Mouse (Mus musculus) gastrocnemius, adult 2 months (tissue): ENCODE data around the gene Gclc. TPM values are rescaled to one million over a fixed set of nuclear protein-coding genes. Genes with fewer than 3 reads are reported as not detected.

ENCODE experiments used
- DNase-seq: peaks from one replicate; pipeline ENCODE4 v3.0.0; 2022
- H3K27ac ChIP-seq: fragments of 200-600 bp; 2 replicates; pipeline ENCODE4 v1.8.1; 2022; ENCODE audit warnings: mild to moderate bottlenecking
- H3K4me3 ChIP-seq: fragments of 200-600 bp; 2 replicates; pipeline ENCODE4 v1.8.1; 2022; ENCODE audit warnings: mild to moderate bottlenecking, moderate library complexity
- CTCF ChIP-seq: fragments of 200-600 bp; IDR thresholded peaks from 2 replicates; pipeline ENCODE4 v1.8.1; 2022; ENCODE audit warnings: antibody characterized with exemption, mild to moderate bottlenecking, moderate library complexity
- intact Hi-C: fragments of 180-260 bp; cut with DNase I; formaldehyde crosslinking; loops from one replicate; pipeline ENCODE4 v1.15.1; 2025
- total RNA-seq, 2 experiments: library from RNA; stranded (reverse); gene quantifications; 2 replicates each; pipeline ENCODE4 v1.2.3; 2021

Gclc gene
- total RNA-seq, 2 experiments from 2014 or later: 8.9 to 11.2 TPM

DNA sequence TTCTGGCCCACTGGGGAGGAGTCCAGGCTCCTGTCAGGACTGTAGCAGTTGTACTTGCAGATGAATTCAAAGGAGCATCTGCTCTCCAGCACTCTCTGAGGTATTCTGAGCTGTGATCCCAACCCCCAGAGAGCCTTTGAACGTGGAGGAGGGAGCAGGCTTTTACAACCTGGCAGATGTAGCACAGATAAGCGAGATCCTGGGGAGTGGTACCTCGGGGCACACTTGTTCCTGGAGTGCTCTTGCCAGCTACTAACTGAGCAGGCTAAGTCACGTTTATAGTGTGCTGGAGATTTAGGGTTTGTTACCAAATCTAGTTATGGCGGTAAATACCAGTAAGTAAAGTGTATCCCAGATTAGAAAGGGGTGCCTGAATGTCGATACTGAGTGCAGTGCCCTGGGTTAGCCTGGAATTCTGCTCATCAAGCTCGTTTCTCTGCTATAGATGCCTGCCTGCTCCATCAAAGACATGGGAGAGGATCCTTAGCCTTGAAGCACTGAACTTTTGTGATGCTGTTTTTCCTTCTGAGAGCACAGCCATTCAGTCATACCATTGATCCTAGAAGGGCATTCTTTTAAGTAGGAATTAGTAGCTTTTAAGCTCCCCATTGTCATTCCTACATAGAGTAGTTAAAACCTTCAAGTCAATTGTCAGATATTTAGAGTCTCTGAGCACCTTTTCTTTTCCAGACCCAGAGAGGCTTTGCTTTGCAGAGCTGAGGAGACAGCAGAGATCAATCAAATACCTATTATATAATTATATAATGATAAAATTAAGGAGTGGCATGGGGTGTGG is 22.6 kb downstream of the Gclc start:
- no peak for TF ChIP-seq CTCF
- Histone ChIP-seq H3K4me3 (no peak overlapping the region), H3K27ac (no peak overlapping the region)
- no peak for DNase-seq
- intact Hi-C loops: no loop called here

DNA sequence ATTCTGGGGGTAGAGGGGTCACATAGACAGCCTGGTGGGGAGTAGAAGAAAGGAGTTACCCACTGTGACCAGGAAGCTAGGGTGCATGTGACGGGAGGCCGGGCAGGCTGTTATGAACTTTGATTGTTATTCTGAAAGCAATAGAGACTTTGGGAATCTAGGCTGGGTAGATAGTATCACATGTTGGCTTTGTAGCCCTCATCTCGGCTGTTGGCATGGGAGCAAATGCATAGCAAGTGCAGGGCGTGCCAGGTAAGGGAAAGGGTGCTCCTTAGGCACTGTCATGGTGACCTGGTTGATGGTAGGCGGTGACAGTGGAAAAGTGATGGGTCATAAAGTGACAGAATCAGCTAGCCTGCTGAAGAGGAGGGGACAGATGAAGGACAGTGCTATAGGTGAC is 23.3 kb downstream of the Gclc start:
- intact Hi-C loops: no loop called here
- no peak for DNase-seq
- Histone ChIP-seq H3K4me3 (no peak overlapping the region), H3K27ac (no peak overlapping the region)
- TF ChIP-seq CTCF: no peak

DNA sequence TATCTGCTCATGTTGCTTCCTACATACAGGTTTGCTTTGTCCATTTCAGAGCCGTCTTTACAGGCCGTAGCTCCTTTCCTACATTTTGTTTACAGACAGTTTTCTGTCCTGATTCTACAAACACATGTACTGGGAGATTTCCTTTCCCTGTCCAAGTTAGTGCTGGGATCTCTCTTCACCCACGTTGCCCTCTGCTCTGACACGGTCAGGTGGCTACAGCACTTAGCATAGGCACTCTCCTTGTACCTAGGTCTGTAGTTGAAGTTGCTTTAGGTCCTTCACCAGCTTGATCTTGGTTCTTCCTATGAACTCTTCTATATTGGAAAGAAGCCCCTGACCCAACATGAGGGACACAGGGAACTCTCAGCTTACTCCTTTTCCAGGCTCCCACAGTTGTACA is 25.4 kb downstream of the Gclc start:
- DNase-seq: no peak
- intact Hi-C loops: loop anchor here (2.0 kb wide), 1 partner anchor 117 kb away; no protein-coding TSS in a partner anchor
- Histone ChIP-seq H3K4me3 (no peak overlapping the region), H3K27ac (no peak overlapping the region)
- no peak for TF ChIP-seq CTCF

DNA sequence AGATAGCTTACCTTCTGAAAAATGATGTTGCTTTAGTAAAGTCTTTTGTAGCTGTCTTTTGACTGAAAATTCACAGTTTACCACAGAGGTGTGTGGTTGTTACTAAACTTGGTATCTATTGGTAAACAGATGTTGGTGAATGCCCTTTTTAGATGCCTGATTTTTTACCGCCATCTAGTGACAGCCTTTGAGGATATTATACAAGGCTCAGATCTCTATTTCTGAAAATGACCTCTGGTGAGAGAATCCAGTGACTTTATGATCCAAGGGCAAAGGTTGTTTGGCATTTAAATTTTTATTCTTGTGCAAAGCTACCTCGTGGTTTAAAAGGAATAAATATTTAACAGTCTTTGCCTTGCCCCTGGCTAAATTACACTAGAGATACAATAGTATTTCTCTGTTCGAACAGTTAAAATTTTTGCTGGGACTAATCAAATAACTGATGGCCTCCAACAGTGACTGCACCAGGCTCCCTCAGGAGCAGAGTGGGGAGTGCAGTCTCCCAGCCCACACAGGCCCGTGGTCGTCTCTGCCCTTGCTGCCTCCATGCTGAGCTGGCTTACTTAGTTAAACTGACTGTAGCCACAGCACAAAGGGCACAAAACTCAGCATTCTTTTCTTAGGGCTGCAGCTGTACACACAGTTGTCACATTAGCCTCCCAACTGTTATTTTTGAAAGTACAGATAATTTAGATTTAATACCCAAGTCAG is 27.3 kb downstream of the Gclc start:
- intact Hi-C loops: loop anchor here (1.0 to 2.0 kb wide), 2 partner anchors 119 to 185 kb away; no protein-coding TSS in a partner anchor
- Histone ChIP-seq H3K4me3 (no peak overlapping the region), H3K27ac (no peak overlapping the region)
- peak; percentile 74 for TF ChIP-seq CTCF
- no peak for DNase-seq

DNA sequence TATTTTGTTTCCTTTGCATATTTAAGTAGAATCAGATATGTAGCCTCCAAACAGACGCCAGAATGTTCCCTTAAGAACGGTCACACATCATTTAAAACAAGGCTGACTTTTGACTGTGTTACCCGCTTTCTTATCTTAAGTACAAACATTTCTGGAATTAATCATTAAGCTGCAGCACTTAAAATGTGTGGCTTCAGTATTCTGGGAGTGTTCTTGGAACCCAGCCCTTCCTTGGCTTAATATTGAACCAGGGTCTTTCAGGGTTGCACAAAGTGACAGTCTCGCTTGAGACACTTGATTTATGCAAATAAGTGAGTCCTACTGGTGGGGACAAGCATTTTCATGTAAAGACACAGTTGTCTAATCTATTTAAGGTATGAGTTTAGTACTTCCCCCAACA is 27.9 kb downstream of the Gclc start:
- TF ChIP-seq CTCF: no peak
- intact Hi-C loops: no loop called here
- Histone ChIP-seq H3K27ac (no peak overlapping the region), H3K4me3 (no peak overlapping the region)
- no peak for DNase-seq

DNA sequence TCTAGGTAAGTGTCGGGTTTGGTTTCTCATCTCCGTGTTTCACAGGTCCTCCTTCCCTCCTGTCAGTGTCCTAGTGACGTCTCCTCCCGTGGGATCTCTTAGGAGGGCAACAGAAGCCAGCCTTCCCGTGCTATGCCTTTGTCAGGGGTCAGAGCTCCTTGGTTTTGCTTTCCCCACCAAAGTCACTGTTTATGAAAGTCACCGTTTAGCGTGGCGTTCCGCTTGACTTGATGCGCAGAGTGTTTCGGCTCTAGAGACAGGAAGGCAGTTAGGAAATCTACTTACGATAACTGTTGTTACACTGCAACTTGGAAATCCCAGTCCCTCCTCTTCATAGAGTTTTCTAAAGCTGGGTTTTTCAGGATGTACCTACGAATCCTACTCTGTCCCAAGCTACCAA is 28.7 kb downstream of the Gclc start:
- Histone ChIP-seq H3K4me3 (no peak overlapping the region), H3K27ac (no peak overlapping the region)
- intact Hi-C loops: no loop called here
- no peak for DNase-seq
- no peak for TF ChIP-seq CTCF

DNA sequence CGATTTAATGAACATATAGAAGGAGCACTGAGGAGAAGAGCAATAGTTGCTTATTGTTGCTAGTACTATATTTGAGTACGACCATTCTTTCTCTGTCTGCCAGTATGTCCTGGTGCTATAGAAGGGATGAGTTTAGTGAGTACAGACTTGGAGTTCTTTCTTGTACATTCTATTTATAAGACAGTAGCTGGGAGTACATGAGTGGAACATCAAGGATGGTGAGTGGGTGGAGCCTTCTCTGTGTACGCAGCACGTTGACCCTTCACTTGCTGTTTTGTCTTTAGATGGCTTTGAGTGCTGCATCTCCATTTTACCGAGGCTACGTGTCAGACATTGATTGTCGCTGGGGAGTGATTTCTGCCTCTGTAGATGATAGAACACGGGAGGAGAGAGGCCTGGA is 31.1 kb downstream of the Gclc start:
- no peak for TF ChIP-seq CTCF
- no peak for DNase-seq
- H3K4me3 ChIP-seq: no peak overlapping the region
- intact Hi-C loops: no loop called here
- H3K27ac ChIP-seq: no peak overlapping the region

DNA sequence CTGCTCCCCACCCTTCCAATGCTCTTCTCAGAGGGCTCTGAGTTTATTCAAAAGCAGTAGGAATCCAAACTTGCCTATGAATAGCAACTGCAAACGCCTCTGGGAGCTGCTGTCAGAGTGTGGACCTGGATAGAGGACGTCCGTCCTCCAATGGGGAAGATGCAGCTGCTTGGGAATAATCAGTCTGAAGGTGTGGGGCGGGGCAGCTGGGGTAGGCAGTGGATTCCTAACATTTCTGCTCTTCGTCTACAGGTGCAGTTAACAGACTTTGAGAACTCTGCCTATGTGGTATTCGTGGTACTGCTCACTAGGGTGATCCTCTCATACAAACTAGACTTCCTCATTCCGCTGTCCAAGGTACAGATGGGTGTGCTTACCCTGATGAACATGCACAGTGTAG is 33.6 kb downstream of the Gclc start:
- Histone ChIP-seq H3K4me3 (no peak overlapping the region), H3K27ac (no peak overlapping the region)
- DNase-seq: no peak
- intact Hi-C loops: no loop called here
- TF ChIP-seq CTCF: no peak

DNA sequence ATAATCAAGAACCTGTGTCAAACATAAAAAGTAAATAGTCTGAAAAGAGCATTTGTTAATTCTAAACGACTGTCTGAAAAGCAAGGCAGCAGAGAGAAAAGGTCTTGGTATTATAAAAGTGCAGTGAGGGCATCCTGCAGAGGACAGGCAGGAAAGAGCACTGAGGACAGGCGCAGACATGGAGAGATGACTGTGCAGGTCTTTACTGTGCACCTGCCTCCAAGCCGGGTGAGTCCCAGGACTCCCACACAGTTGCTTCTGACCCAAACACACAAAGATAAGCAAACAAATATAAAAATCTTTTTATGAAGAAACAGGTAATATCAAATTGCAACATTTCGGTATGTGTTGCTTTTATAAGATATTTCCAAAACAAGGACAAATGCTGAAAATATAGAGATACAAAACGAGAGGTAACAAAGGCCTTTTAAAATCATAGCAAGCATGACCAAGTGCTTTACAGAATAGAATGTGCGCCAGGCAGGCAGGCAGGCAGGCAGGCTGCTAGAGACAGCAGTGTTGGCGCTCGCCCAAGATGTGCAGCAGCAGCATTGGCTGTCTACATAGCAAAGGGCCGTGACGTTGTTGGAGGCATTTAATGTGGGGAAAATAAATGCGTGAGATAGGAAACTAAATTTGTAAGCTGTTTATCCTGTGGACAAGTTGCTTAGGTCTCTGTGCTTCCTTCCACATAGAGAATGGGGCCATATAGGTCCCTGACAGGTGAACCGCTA is 35.4 kb downstream of the Gclc start:
- Histone ChIP-seq H3K27ac (no peak overlapping the region), H3K4me3 (no peak overlapping the region)
- no peak for TF ChIP-seq CTCF
- intact Hi-C loops: no loop called here
- peak; percentile 40 for DNase-seq

DNA sequence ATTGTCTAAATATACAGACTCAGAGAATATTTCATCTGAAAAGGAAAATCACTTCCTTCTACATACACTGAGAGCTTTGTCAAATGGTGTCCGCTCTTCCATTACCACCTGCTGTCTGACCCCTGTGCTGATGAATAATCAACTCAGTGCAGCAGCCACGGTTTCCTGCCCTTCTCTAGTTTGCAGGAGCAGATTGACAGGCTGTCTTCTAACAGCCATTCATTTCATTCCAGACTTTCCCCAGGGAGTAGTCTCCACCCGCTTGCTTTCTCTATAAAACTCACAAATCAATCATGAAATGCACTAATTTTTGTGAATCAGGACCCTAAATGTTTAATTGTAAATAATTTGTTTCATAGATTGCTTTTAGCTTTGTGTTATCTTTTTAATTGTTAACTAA is 39.5 kb downstream of the Gclc start:
- no peak for DNase-seq
- Histone ChIP-seq H3K4me3 (no peak overlapping the region), H3K27ac (no peak overlapping the region)
- intact Hi-C loops: no loop called here
- no peak for TF ChIP-seq CTCF

DNA sequence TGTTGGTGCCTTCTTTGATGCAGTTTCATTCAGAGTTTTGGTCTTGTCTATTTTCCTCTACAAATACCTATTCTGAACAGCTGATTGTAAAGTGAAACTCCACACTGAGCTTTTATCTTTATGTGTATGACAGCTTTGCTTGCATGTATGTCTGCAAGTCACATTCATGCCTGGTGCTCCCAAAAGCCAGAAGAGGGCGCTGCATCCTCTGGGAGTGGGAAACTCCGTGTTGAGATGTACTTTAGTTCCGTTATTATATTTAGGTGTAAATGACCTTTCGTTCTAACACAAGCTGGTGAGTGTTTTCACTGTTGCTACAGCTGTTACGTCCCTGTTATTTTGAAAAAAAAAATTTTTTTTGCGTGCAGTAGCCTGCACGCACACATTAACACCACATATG is 48.1 kb downstream of the Gclc start:
- peak; percentile 27 for DNase-seq
- intact Hi-C loops: loop anchor here (5.0 kb wide), 1 partner anchor 225 kb away; no protein-coding TSS in a partner anchor
- H3K4me3 ChIP-seq: no peak overlapping the region
- TF ChIP-seq CTCF: peak; percentile 73
- H3K27ac ChIP-seq: no peak overlapping the region

DNA sequence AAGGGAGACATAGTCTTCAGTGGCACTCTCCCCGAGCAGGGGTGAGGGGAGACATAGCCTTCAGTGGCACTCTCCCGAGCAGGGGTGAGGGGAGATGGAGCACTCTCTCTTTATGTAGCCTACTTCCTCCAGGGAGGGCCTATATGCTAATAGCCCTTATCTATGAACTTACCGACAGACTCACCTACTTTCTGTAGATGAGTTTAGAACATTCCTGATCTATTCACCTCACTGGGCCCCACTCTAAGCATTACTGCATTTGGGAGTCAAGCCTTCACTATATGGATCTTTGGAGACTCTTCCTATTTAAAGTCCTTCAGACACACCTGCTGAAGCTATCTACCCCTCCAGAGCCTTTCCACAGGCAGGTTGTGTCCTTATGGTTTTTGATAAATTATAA is 52.1 kb downstream of the Gclc start:
- peak overlapping the region; percentile 67 for H3K4me3 ChIP-seq
- peak overlapping the region; percentile 82 for H3K27ac ChIP-seq
- intact Hi-C loops: loop anchor here (1.0 to 5.0 kb wide), 3 partner anchors 106 to 233 kb away; no protein-coding TSS in a partner anchor
- no peak for TF ChIP-seq CTCF
- no peak for DNase-seq
